Mouse (Mus musculus): ENCODE measurements around the gene Prickle3. TPM values are rescaled to one million over a fixed set of nuclear protein-coding genes. Genes with fewer than 3 reads are reported as not detected.

The Prickle3 gene
- total RNA-seq (2023): 37.1 and 44.3 TPM in 2 replicates

DNA sequence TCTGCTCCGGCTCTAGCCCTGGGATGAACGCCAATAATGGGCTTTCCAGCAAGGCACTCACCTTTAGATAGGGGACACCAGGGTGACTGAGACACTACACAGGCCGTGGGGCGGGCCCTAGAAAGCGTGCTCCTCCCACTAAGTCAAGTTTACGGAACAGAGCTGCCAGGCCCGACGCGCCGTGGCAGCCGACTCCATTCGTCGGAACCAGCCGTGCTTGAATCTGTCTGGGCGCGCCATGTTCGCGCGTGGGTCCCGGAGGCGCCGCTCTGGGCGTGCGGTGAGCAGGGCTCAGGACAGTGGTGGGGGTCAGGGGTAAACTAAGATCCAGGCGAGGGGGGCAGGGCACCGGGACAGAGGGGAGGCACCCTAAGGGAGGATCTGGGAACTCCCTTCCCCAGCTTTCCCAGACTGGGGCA, at the start of gene Prickle3:
TSS of gene Prickle3 (plus strand) at position 40 of the 419 bp plus-strand sequence.

GRCm38 (mm10) chrX:7638401-7639091, 18.5 kb upstream of the Prickle3 start, which contains the start of gene Syp:
TSS of gene Syp (plus strand) at chrX:7638471.

GRCm38 (mm10) chrX:7670921-7671623, 14.0 kb downstream of the Prickle3 start, which contains the start of gene Plp2:
TSS of gene Plp2 (minus strand) at chrX:7671390.

DNA sequence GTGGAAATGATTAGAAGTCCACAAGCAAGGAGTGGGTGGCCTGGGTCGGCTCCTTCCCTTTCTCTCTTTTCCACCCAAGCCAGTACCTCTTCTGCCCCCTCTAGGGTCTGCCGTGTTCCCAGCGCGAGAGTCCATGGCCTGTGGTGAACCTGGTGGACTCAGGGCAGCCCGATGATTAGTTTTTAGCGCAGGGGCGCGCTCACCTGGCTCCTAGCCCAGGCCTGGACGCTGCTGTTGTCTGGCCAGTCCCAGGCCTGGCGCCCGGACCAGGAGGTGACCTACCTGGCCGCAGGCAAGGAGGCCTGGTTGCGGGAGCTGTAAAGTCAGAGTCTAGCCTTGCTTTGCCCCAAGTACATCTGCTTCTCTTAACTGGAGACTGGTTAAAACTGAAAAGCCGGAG, 23.8 kb downstream of the Prickle3 start, which contains the start of gene Magix:
TSS of gene Magix (minus strand) at position 388 of the 400 bp plus-strand sequence.

DNA sequence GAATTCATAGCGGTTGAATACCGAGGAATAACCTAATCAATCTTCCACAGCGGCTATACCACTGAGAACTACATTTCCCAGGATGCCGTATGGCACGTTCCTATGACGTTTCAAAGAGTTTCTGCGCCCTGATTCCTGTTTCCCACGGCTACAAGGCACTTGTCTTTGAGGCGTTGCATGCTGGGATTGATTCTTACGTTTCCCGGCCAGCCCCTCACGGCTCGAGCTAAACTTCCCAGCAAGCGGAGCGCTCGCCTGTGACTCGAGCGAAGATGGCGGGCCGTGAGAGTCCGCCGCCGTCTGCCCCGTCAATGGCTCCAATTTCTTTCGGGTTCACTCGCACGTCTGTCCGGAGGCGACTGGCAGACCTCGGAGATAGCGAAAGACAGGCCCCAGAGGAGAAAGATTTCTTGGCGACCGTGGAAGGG, 39.9 kb downstream of the Prickle3 start, which contains the start of gene Gpkow:
TSS of gene Gpkow (plus strand) at position 178 of the 428 bp plus-strand sequence.

DNA sequence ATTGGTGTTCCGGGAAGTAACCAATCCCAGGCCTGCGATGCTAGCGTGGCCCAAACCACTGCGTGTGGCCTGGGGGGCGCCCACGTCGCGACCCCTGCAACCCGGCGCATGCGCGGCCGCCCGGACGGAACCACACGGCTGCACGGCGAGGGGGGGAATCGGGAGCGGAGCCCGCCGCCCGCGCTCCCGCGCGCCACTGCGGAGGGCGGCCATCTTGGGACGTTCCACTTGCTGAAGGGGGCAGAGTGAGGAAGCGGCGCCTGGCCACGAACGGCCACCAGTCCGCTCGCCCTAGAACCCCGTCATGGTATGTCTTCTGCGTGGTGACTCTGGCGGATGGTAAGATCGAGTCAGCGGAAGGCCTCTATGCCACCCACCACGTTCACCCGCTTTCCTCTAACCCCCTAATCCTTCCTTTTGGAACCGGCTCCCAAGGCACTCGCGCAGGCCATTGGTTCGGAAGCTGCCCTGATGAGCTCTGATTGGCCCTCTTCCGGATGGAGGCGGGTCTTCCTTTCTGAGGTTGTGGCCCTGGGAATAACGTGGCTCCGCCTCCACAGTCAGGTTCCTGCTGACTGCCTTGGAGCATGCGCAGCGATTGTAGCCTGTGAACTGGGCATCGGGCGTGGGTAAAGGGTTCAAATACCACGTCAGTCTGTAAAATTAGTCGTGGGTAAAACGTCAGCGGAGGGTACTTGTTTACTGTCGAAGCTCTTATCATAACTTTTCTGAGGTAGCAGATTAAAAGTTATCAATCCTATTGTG, 57.3 kb downstream of the Prickle3 start, which contains the start of gene Wdr45:
TSS of gene Wdr45 (plus strand) at position 199 of the 765 bp plus-strand sequence.

Other genes starting within 250 kb of the Prickle3 start
- not detected in 2 replicates for gene Foxp3, start 83.6 kb upstream of the Prickle3 start, total RNA-seq (2023)
- gene Ppp1r3f, start 83.0 kb upstream of the Prickle3 start, total RNA-seq (2023): 0.64 and 0.73 TPM in 2 replicates
- gene Ccdc22, start 51.7 kb upstream of the Prickle3 start, total RNA-seq (2023): 13.4 and 19.6 TPM in 2 replicates
- gene Cacna1f, start 50.2 kb upstream of the Prickle3 start, total RNA-seq (2023): 0.16 and 0.25 TPM in 2 replicates
- 2.7 and 3.8 TPM in 2 replicates for gene Syp, start 18.8 kb upstream of the Prickle3 start, total RNA-seq (2023)
- 518 and 532 TPM in 2 replicates for gene Plp2, start 14.1 kb downstream of the Prickle3 start, total RNA-seq (2023)
- gene Magix, start 24.0 kb downstream of the Prickle3 start, total RNA-seq (2023): not detected in 2 replicates
- gene Gpkow, start 39.9 kb downstream of the Prickle3 start, total RNA-seq (2023): 45.4 and 58.6 TPM in 2 replicates
- 52.3 and 70.0 TPM in 2 replicates for gene Wdr45, start 57.1 kb downstream of the Prickle3 start, total RNA-seq (2023)
- 1.8 and 1.9 TPM in 2 replicates for gene Gm45208, start 65.0 kb downstream of the Prickle3 start, total RNA-seq (2023)
- gene Praf2, start 71.2 kb downstream of the Prickle3 start, total RNA-seq (2023): 2.0 and 2.6 TPM in 2 replicates
- not detected in 2 replicates for gene Ccdc120, start 93.6 kb downstream of the Prickle3 start, total RNA-seq (2023)
- gene Tfe3, start 105.3 kb downstream of the Prickle3 start, total RNA-seq (2023): 85.6 and 90.4 TPM in 2 replicates
- gene Gripap1, start 132.5 kb downstream of the Prickle3 start, total RNA-seq (2023): 135 and 164 TPM in 2 replicates
- gene Kcnd1, start 165.0 kb downstream of the Prickle3 start, total RNA-seq (2023): 1.4 and 2.0 TPM in 2 replicates
- gene Otud5, start 184.1 kb downstream of the Prickle3 start, total RNA-seq (2023): 129 and 151 TPM in 2 replicates
- gene Pim2, start 221.0 kb downstream of the Prickle3 start, total RNA-seq (2023): 2.2 and 4.1 TPM in 2 replicates
- 25.5 and 28.1 TPM in 2 replicates for gene Slc35a2, start 226.8 kb downstream of the Prickle3 start, total RNA-seq (2023)
- gene Pqbp1, start 242.0 kb downstream of the Prickle3 start, total RNA-seq (2023): 34.5 and 34.7 TPM in 2 replicates
- 44.3 and 45.8 TPM in 2 replicates for gene Timm17b, start 242.1 kb downstream of the Prickle3 start, total RNA-seq (2023)